Mouse (Mus musculus) heart, postnatal 10 days (tissue): ENCODE measurements around the gene Amotl2. TPM values are rescaled to one million over a fixed set of nuclear protein-coding genes. Genes with fewer than 3 reads are reported as not detected.

Source experiments
- DNase-seq, 2 experiments: peaks; one replicate each; pipeline ENCODE4 v3.0.0; 2021
- intact Hi-C: fragments of 180-260 bp; cut with DNase I; formaldehyde crosslinking; loops from one replicate; pipeline ENCODE4 v1.15.1; 2025
- total RNA-seq, 2 experiments: library from RNA; stranded (reverse); gene quantifications; 2 replicates each; pipeline ENCODE4 v1.2.3; 2021

Amotl2 gene
- total RNA-seq, 2 experiments from 2014 or later, result 79.2 to 90.2 TPM

GRCm38 (mm10) chr9:102731574-102732175, 15.2 kb downstream of the Amotl2 start:
- intact Hi-C loops, result no loop called here
- no peak for DNase-seq

DNA sequence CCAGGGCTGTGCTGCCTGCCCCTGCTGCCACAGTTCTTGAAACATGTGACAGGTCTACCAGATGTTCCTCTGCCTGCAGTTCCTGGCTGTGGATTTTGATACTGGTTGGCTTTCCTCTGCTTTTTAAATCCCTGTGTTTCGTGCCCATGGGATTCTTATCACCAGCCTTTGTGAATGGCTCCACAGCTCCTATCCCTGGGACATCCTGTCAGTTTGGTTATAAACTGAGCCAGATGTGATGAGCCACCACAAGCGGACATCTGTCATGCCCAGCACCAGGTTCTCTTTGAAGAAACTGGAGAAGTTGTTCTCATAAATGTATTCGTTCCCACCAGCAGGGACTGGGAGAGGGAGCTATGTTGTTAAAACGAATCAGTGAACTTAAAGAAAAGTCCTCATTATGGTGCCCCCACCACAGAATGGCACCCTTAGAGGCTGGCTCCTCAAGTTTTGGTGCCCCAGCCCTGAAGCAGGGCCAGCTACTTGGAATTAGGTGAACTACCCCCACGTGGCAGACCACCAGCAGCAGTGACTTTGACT, 15.9 kb downstream of the Amotl2 start:
- intact Hi-C loops, result no loop called here
- peak in 1 of 2 experiments; percentile 20 for DNase-seq

- DNase-seq, result peak in 1 of 2 experiments; percentile 23
- intact Hi-C loops, result no loop called here
Measured at GRCm38 (mm10) chr9:102733459-102733858, 17.0 kb downstream of the Amotl2 start.

DNA sequence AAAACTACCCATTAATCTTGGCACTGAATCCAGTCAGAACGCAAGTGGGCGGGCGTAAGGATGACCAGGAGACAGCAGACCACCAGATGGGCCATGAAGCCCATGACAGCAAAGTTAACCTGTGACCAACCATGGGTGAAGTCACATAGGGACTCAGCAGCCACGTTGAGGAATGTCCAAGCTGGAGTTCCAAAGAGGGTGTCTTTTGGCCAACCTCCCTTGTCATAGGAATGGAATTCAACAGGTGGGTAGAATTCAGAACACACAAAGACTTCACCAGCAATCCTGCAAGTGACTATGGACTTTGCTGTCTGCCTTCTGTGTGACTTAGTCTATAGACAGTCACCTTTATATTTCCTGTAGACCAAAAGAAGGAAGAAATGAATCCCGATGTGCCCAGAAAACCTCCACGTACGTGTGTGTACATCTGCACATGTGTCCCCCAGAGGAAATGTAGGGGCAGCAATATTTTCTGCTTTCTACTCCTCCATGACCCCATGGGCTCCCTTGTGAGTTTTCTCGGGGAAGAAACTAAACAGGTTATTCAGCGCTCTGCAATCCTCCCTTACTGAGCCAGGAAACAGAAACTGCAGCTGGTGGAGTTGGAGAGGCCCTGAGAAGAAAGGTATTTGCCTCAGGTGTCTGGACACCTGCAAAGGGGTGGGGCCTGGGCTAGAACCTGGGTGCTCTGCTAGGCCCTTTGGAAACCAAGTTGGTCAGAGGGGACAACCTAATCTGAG, 17.7 kb downstream of the Amotl2 start:
- intact Hi-C loops, result no loop called here
- DNase-seq, result peak in 1 of 2 experiments; percentile 44

GRCm38 (mm10) chr9:102734739-102735075, 18.2 kb downstream of the Amotl2 start:
- DNase-seq, result no peak
- intact Hi-C loops, result no loop called here

DNA sequence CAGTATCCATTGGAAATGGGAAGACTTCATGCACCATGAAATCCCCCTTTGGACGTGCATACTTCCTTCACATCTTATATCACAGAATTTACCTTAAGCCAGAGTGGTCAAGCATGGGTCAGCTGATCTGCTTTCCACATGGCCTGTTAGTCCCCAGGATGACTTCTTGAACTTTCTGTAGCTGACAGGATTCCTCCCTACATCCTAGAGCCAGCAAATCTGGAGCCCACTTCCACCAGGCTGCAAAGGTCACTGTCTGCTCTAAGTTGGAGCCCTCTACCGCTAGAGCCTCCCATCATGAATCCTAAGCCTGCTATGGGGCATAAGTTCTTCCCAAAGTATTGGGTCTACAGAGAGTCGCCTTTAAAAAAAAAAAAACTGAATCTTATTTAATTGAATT, 18.8 kb downstream of the Amotl2 start:
- no peak for DNase-seq
- intact Hi-C loops, result no loop called here

DNA sequence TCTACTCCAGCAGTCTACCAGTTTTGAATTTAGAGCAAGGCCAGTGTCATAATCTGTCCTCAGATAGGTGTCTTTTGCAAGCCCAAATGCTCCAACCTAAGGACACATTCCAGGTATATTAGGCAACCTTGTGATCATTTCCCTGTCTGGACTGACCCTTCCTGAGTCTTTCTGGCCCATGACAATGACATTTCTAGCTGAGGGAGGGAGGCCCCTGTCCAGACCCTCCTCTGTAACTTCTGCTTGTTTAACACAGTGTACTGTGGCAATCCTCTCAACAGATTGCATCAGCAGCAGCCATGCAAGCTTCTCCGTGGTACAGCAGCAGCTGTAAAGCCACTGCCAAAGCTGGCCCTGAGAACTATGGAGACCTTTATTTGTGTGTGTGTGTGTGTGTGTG, 19.5 kb downstream of the Amotl2 start:
- DNase-seq, result no peak
- intact Hi-C loops, result no loop called here

DNA sequence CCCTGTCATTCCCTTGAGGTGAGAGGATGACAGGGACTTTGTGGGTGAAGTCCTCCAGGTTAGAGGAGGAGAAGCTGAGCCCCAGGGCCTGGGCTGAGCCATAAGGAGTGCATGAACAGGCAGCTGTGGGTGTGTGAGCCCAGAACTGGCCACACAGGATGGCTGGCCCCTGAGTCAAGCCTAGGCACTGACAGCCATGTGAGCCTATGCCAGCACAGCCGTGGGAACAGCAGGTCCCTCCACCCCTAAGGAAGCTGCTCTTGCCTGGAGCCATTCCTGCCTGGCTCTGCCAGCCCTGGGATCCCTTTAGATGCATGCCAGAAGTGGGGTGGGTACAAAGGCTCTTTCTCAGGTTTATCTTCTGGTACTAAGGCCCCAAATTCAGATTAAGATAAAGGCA, 20.9 kb downstream of the Amotl2 start:
- intact Hi-C loops, result no loop called here
- no peak for DNase-seq

GRCm38 (mm10) chr9:102746753-102747152, 30.3 kb downstream of the Amotl2 start:
- intact Hi-C loops, result no loop called here

DNA sequence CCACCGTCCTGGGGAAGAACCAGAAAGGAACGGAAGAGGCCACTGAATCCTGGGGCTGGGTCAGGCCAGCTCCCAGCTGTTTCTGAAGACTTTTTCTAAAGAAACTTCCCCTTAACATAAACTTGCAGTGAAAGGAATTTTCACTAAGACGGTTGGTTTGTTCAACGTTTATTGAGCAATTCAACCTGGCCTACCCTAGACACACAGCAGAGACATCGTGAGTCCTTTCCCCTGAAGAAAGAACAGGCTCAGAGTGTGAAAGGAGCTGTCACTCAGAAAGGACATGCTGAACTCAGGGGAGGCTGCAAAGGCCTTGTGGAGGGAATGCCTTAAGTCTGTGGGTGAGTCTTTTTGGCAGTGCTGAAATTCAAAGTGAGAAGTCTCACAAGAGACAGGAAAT, 31.4 kb downstream of the Amotl2 start:
- intact Hi-C loops, result no loop called here
- no peak for DNase-seq

More at GRCm38 (mm10) chr9:102746753-102747152, 30.3 kb downstream of the Amotl2 start:
- DNase-seq, result peak; percentile 27 to 43

DNA sequence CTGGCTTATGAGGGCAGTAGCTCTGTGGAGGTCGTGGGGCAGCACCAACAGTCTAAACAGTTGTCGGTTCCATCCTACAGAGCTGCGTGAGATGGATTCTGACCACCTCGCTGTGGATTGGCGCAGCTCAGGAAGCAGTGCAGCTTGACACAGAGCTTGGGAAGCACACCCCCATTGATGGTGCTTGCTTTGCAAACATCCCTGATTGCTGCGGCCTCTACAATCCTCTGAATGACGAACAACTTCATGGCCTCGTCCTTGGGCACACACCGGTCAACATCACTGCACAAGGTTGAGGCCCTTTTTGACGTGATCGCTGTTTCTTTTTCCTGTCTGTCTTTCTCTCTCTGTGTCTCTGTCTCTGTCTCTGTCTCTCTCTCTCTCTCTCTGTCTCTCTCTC, 32.7 kb downstream of the Amotl2 start:
- DNase-seq, result no peak
- intact Hi-C loops, result no loop called here

DNA sequence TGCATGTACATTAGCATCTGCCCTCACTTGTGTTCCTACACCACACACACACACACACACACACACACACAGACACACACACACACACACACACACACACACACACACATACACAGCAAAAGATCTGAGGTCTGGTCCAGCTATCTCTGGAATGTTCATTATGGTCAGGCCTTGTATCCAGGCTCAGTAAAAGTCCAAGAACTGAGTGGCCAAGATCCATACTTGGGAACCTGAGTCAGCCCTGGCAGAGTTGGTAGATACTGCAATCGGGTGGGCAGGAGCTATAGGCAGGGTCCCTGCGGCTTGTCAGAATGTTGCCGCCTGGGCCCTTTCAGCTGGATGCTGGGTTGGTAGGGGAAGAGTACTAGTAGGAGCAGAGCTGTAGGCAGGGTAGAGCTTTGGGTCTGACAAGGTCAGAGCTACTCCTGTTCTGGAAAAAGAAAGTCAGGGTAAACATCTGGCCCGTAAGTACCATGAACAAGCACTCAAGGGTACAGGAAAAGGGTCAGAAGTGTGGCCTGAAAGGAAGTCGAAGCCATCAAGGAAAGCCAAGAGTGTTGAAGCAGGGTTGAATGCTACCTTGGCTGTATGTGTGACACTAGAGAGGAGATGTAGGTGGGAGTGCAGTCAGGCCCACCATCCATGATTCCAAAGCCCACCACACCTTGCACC, 35.3 kb downstream of the Amotl2 start:
- no peak for DNase-seq
- intact Hi-C loops, result no loop called here

DNA sequence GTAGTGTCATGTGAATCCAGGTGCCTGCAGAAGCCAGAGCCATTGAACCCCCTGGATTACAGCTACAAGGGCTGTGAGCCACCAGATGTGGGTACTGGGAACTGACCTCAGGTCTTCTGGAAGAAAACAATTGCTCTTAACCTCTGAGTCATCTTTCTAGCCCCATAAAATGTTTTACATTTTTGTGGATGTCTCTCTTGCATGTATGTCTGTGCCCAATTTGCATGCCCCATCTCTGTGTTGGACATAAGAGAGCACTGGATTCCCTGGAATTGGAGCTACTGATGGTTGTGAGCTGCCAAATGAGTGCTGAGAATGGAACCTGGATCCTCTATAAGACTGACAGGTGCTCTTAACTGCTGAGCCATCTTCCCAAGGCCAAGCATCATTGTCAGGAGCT, 36.8 kb downstream of the Amotl2 start:
- intact Hi-C loops, result no loop called here
- DNase-seq, result no peak

GRCm38 (mm10) chr9:102755161-102755560, 38.7 kb downstream of the Amotl2 start:
- DNase-seq, result peak in 1 of 2 experiments; percentile 14
- intact Hi-C loops, result no loop called here

- intact Hi-C loops, result no loop called here
- no peak for DNase-seq
Measured at GRCm38 (mm10) chr9:102755591-102756270, 39.3 kb downstream of the Amotl2 start.

- peak in 1 of 2 experiments; percentile 26 for DNase-seq
- intact Hi-C loops, result no loop called here
Measured at GRCm38 (mm10) chr9:102756352-102756751, 39.9 kb downstream of the Amotl2 start.

GRCm38 (mm10) chr9:102758851-102759250, 42.4 kb downstream of the Amotl2 start:
- intact Hi-C loops, result no loop called here
- no peak for DNase-seq

GRCm38 (mm10) chr9:102759581-102760001, 43.1 kb downstream of the Amotl2 start:
- DNase-seq, result peak in 1 of 2 experiments; percentile 48
- intact Hi-C loops, result no loop called here

- intact Hi-C loops, result no loop called here
- no peak for DNase-seq
Measured at GRCm38 (mm10) chr9:102761599-102761998, 45.1 kb downstream of the Amotl2 start.

GRCm38 (mm10) chr9:102762836-102763235, 46.4 kb downstream of the Amotl2 start:
- intact Hi-C loops, result no loop called here
- no peak for DNase-seq

DNA sequence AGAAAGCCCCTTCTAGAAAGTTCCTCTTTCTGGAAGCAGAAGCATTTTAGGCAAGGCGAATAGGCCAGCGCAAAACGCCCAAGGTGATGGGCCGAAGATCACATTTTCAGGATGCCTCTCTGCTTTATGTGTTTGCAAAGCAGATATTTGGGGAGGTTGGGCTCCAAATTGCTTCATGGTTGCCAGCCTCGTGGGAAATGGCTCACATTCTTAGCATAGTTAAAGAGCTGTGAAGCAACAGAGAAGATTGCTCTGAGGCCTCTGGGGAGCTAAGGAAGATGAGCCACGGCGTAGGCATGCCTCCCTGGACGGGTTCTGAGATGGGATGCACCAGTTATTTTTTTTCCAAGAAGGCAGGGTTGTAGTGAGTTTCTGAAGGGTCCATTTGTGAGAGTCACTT, 47.0 kb downstream of the Amotl2 start:
- intact Hi-C loops, result no loop called here
- no peak for DNase-seq
